Mouse (Mus musculus): ENCODE measurements at regions not wholly inside any gene's neighbourhood (a gene's known extent, or its start where the extent isn't known, plus 50 kb on each side); places are given as distances from the start of the nearest gene placed in this dataset.

- no peak for DNase-seq
These were observed 171.0 kb downstream of the Zfp36l1 start for GRCm38 (mm10) chr12:79941828-79942227.

- DNase-seq: no peak
These were observed 173.4 kb downstream of the Zfp36l1 start for GRCm38 (mm10) chr12:79939436-79939835.

- no peak for DNase-seq
These were observed 174.9 kb downstream of the Zfp36l1 start for GRCm38 (mm10) chr12:79937876-79938275.

- no peak for DNase-seq
These were observed 176.1 kb downstream of the Zfp36l1 start for GRCm38 (mm10) chr12:79936698-79937097.

GRCm38 (mm10) chr12:79934091-79934490, 178.7 kb downstream of the Zfp36l1 start:
- DNase-seq: no peak

GRCm38 (mm10) chr12:79932905-79933304, 179.9 kb downstream of the Zfp36l1 start:
- DNase-seq: no peak

- DNase-seq: no peak
These were observed 181.4 kb downstream of the Zfp36l1 start for GRCm38 (mm10) chr12:79931455-79931854.

GRCm38 (mm10) chr12:79929846-79930245, 183.0 kb downstream of the Zfp36l1 start:
- DNase-seq: no peak

GRCm38 (mm10) chr12:79928739-79929380, 184.0 kb downstream of the Zfp36l1 start:
- no peak for DNase-seq

GRCm38 (mm10) chr12:79928298-79928697, 184.5 kb downstream of the Zfp36l1 start:
- no peak for DNase-seq

- peak in 1 of 2 experiments; percentile 37 for DNase-seq
These were observed 186.9 kb downstream of the Zfp36l1 start for GRCm38 (mm10) chr12:79925704-79926588.

- peak; percentile 74 to 76 for DNase-seq
These were observed 187.7 kb downstream of the Zfp36l1 start for GRCm38 (mm10) chr12:79924921-79925703.

GRCm38 (mm10) chr12:79923811-79924210, 189.0 kb downstream of the Zfp36l1 start:
- DNase-seq: no peak

GRCm38 (mm10) chr12:79921786-79922185, 191.0 kb downstream of the Zfp36l1 start:
- DNase-seq: no peak

- DNase-seq: no peak
These were observed 193.8 kb downstream of the Zfp36l1 start for GRCm38 (mm10) chr12:79918983-79919382.

- DNase-seq: no peak
These were observed 195.1 kb downstream of the Zfp36l1 start for GRCm38 (mm10) chr12:79917634-79918289.

- no peak for DNase-seq
These were observed 195.7 kb downstream of the Zfp36l1 start for GRCm38 (mm10) chr12:79916896-79917633.

- DNase-seq: no peak
These were observed 198.9 kb downstream of the Zfp36l1 start for GRCm38 (mm10) chr12:79913898-79914297.

GRCm38 (mm10) chr12:79912281-79913063, 200.3 kb downstream of the Zfp36l1 start:
- DNase-seq: no peak

- DNase-seq: peak; percentile 52 to 55
These were observed 201.7 kb downstream of the Zfp36l1 start for GRCm38 (mm10) chr12:79910884-79911759.

Measured in layer of hippocampus, postnatal 36 days (tissue).